27 mouse cellular contexts compared by ENCODE assay signal in genomic region chr5:130706202-130706855, GRCm38 (mm10).
DNase-seq lines count a peak whose midpoint lies in the region; ATAC-seq and TF ChIP-seq lines count a peak whose summit lies in the region.
"Had no signal": no experiment of that assay in that cellular context is flagged by ENCODE, and none has a peak within 500 bp of the region (broad histone marks: within the 10 kb centered on the region; RNA-seq: fewer than 3 reads in every experiment).

No protein-coding gene starts in this region.

- no peak for TF ChIP-seq CTCF in liver, postnatal 0 days (IDR thresholded peaks at IDR 0.05; ENCODE audit: low read depth)

- TF ChIP-seq EP300 in liver, postnatal 0 days (IDR thresholded peaks at IDR 0.05; ENCODE audit: low read depth) = no peak

- H3K4me2 ChIP-seq in liver, postnatal 0 days (ENCODE audit: low read depth, low read length) = no peak overlapping the region
- peak overlapping the region; percentile 34 for H3K4me2 ChIP-seq in liver, embryonic 12.5 days
- H3K4me2 ChIP-seq in hindbrain, embryonic 14.5 days (replicated peaks) = no peak overlapping the region
- H3K4me2 ChIP-seq: heart, embryonic 13.5 days; hindbrain, embryonic 15.5 days; limb, embryonic 13.5 days; midbrain, embryonic 15.5 days; neural tube, embryonic 15.5 days had no signal

- no peaks in the 10 kb centered on the region for H3K27me3 ChIP-seq in liver, postnatal 0 days (ENCODE audit: insufficient read depth, low read length)
- H3K27me3 ChIP-seq in liver, embryonic 12.5 days (replicated peaks) = no peaks in the 10 kb centered on the region
- H3K27me3 ChIP-seq in hindbrain, embryonic 14.5 days (ENCODE audit: control insufficient read depth, insufficient read depth, low read length) = no peaks in the 10 kb centered on the region
- H3K27me3 ChIP-seq: heart, embryonic 13.5 days; hindbrain, embryonic 15.5 days; limb, embryonic 13.5 days; midbrain, embryonic 15.5 days; neural tube, embryonic 15.5 days had no signal

- DNase-seq in cerebellum, adult 11 months = peak; percentile 38
- DNase-seq in cerebellum, postnatal 10 days = no peak
- peak; percentile 37 for DNase-seq in liver
- no peak for DNase-seq in liver, postnatal 0 days
- DNase-seq in hindbrain, embryonic 14.5 days (ENCODE audit: low spot score) = no peak
- DNase-seq: gastrocnemius, postnatal 36 days; heart, adult 2 months; heart, postnatal 10 days; kidney, adult 11 months; kidney, postnatal 14 days; lung, adult 2 months; lung, postnatal 10 days; retina, postnatal 1 day; right cerebral cortex, postnatal 14 days; thymus, postnatal 4 days had no signal

- 45% methylated on average over 6 of the region's 6 CpGs for WGBS in liver, postnatal 0 days (ENCODE audit: insufficient replicate concordance)
- 40% methylated on average over 6 of the region's 6 CpGs for WGBS in liver, embryonic 12.5 days (ENCODE audit: insufficient replicate concordance)
- WGBS in hindbrain, embryonic 14.5 days = 75% methylated on average over 6 of the region's 6 CpGs

- H3K27ac ChIP-seq in liver, postnatal 0 days (ENCODE audit: low read depth) = no peak overlapping the region
- H3K27ac ChIP-seq in liver, embryonic 12.5 days = no peak overlapping the region
- H3K27ac ChIP-seq in hindbrain, embryonic 14.5 days = no peak overlapping the region
- H3K27ac ChIP-seq: heart, adult 2 months; heart, embryonic 13.5 days; hindbrain, embryonic 15.5 days; limb, embryonic 13.5 days; midbrain, embryonic 10.5 days; midbrain, embryonic 15.5 days; neural tube, embryonic 15.5 days had no signal

- no peaks in the 10 kb centered on the region for H3K4me1 ChIP-seq in liver, postnatal 0 days (ENCODE audit: insufficient read depth)
- peaks cover 14% of the 10 kb centered on the region for H3K4me1 ChIP-seq in liver, embryonic 12.5 days
- H3K4me1 ChIP-seq in hindbrain, embryonic 14.5 days (replicated peaks; ENCODE audit: control insufficient read depth, insufficient read depth, low read length) = no peaks in the 10 kb centered on the region
- H3K4me1 ChIP-seq: heart, embryonic 13.5 days; limb, embryonic 13.5 days; midbrain, embryonic 10.5 days; midbrain, embryonic 15.5 days had no signal

- no peaks in the 10 kb centered on the region for H3K9me3 ChIP-seq in liver, postnatal 0 days (ENCODE audit: low read length)
- no peaks in the 10 kb centered on the region for H3K9me3 ChIP-seq in liver, embryonic 12.5 days (replicated peaks)
- no peaks in the 10 kb centered on the region for H3K9me3 ChIP-seq in hindbrain, embryonic 14.5 days (ENCODE audit: control insufficient read depth, low read length)
- H3K9me3 ChIP-seq: hindbrain, embryonic 15.5 days; limb, embryonic 13.5 days; midbrain, embryonic 10.5 days; midbrain, embryonic 15.5 days; neural tube, embryonic 15.5 days had no signal

- H3K9ac ChIP-seq in liver, postnatal 0 days (replicated peaks) = no peak overlapping the region
- no peak overlapping the region for H3K9ac ChIP-seq in liver, embryonic 12.5 days
- no peak overlapping the region for H3K9ac ChIP-seq in hindbrain, embryonic 14.5 days
- H3K9ac ChIP-seq: heart, embryonic 13.5 days; hindbrain, embryonic 15.5 days; limb, embryonic 13.5 days; midbrain, embryonic 15.5 days; neural tube, embryonic 15.5 days had no signal

- no peak overlapping the region for H3K4me3 ChIP-seq in liver, postnatal 0 days (ENCODE audit: low read depth, low read length)
- no peak overlapping the region for H3K4me3 ChIP-seq in liver, embryonic 12.5 days
- H3K4me3 ChIP-seq in hindbrain, embryonic 14.5 days (replicated peaks; ENCODE audit: low read length) = no peak overlapping the region
- H3K4me3 ChIP-seq: heart, adult 2 months; heart, embryonic 13.5 days; hindbrain, embryonic 15.5 days; limb, embryonic 13.5 days; midbrain, embryonic 10.5 days; midbrain, embryonic 15.5 days; neural tube, embryonic 15.5 days had no signal

- ATAC-seq in liver, postnatal 0 days = no peak
- peak; percentile 84 for ATAC-seq in liver, embryonic 12.5 days
- 0 out of 2 replicates have a peak, but pooled peaks have one; percentile 26 for ATAC-seq in megakaryocyte-erythroid progenitor cell, adult 5-6 weeks (replicated peaks; ENCODE audit: low FRiP score, low TSS enrichment, poor library complexity, severe bottlenecking)
- no peak for ATAC-seq in erythroblast, adult 5-6 weeks (replicated peaks; ENCODE audit: low FRiP score, poor library complexity, severe bottlenecking)
- ATAC-seq in hindbrain, embryonic 14.5 days (ENCODE audit: low FRiP score) = no peak
- ATAC-seq: activated CD4-positive, CD25-positive, alpha-beta regulatory T cell, adult 4 months; forebrain, embryonic 14.5 days; inflammation-experienced regulatory T-cells, adult 6 months; midbrain, embryonic 15.5 days had no signal

- H3K36me3 ChIP-seq in liver, postnatal 0 days (replicated peaks; ENCODE audit: insufficient read depth, low read length) = no peaks in the 10 kb centered on the region
- H3K36me3 ChIP-seq in liver, embryonic 12.5 days = no peaks in the 10 kb centered on the region
- H3K36me3 ChIP-seq in hindbrain, embryonic 14.5 days (replicated peaks; ENCODE audit: control insufficient read depth, insufficient read depth) = no peaks in the 10 kb centered on the region
- H3K36me3 ChIP-seq: heart, embryonic 13.5 days; hindbrain, embryonic 15.5 days; limb, embryonic 13.5 days; midbrain, embryonic 10.5 days; midbrain, embryonic 15.5 days; neural tube, embryonic 15.5 days had no signal

Comparison
In these comparisons a context has a peak if more than half of its experiments do, and no peak if none do; other contexts are left out.
1. DNase-seq: peak in cerebellum, adult 11 months (single experiment) and liver (single experiment); none in cerebellum, postnatal 10 days (0 of 2), liver, postnatal 0 days (single experiment) and hindbrain, embryonic 14.5 days (single experiment).
2. ATAC-seq: peak in liver, embryonic 12.5 days (single experiment) and megakaryocyte-erythroid progenitor cell, adult 5-6 weeks (single experiment); none in liver, postnatal 0 days (single experiment), erythroblast, adult 5-6 weeks (single experiment) and hindbrain, embryonic 14.5 days (single experiment).